Mouse (Mus musculus) bone marrow, adult 2 months (tissue): ENCODE results near the gene Enah.

Experiments used
- CTCF ChIP-seq: fragments of 200-500 bp; IDR thresholded peaks from 2 replicates; pipeline ENCODE4 v1.5.1; 2011; ENCODE audit warnings: low read length, control low read depth; ENCODE audit not compliant: control insufficient read depth, insufficient read depth
- POLR2A ChIP-seq: fragments of 200-500 bp; IDR thresholded peaks from 2 replicates; pipeline ENCODE4 v1.6.1; 2011; ENCODE audit warnings: low read depth, mild to moderate bottlenecking, control low read depth, low read length, borderline replicate concordance; ENCODE audit not compliant: control insufficient read depth

- no peak for TF ChIP-seq CTCF
- TF ChIP-seq POLR2A, result no peak
These were observed 146.5 kb downstream of the Enah start for GRCm38 (mm10) chr1:181873086-181873920.
